Mouse (Mus musculus) heart, adult 2 months (tissue): ENCODE data around the gene Slc29a2.

Experiments used
- CTCF ChIP-seq: fragments of 200-600 bp; IDR thresholded peaks from 2 replicates; pipeline ENCODE4 v1.8.1; 2022; ENCODE audit warnings: antibody characterized with exemption, mild to moderate bottlenecking, moderate library complexity
- EP300 ChIP-seq: fragments of 200-500 bp; IDR thresholded peaks from 2 replicates; pipeline ENCODE4 v1.6.1; 2011; ENCODE audit warnings: low read depth, low read length, control low read depth; ENCODE audit not compliant: insufficient read depth
- POLR2A ChIP-seq: fragments of 200-500 bp; IDR thresholded peaks from 2 replicates; pipeline ENCODE4 v1.6.1; 2011; ENCODE audit warnings: mild to moderate bottlenecking, low read depth, low read length, control low read depth; ENCODE audit not compliant: insufficient read depth

GRCm38 (mm10) chr19:4990716-4991115, 32.9 kb upstream of the Slc29a2 start:
- TF ChIP-seq CTCF, result no peak
- no peak for TF ChIP-seq POLR2A
- TF ChIP-seq EP300, result no peak
